Mouse (Mus musculus): ENCODE data around the gene Ttc39b.

DNA sequence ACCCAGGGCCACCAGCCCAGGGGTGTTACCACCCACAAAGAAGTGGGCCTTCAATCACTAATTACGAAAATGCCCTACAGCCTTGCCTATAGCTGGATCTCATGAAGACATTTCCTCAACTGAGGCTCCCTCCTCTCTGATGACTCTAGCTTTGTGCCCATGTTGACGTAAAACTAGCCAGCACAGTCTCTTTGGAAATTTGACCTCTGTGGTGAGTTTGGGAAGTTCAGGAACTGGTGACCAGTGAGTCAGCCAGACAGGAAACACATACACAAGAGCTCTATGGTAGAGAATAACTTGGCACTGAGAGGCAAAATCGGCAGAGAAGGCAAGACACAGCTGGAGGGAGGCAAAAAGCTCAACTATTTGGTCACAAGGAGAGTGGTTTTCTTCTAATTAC lies 15.1 kb downstream of the Ttc39b start:
- no peak for TF ChIP-seq CTCF (IDR thresholded peaks at IDR 0.05; ENCODE audit: insufficient read depth, low read length)
- TF ChIP-seq POLR2A (IDR thresholded peaks at IDR 0.05; ENCODE audit: borderline replicate concordance, extremely low read depth, low read depth, low read length), result no peak

All from lung, adult 2 months (tissue).